Mouse (Mus musculus): ENCODE measurements around the gene Fam222a.

Fam222a gene

GRCm38 (mm10) chr5:114560965-114561364 is 6.9 kb upstream of the Fam222a start:
- DNase-seq, result no peak

DNA sequence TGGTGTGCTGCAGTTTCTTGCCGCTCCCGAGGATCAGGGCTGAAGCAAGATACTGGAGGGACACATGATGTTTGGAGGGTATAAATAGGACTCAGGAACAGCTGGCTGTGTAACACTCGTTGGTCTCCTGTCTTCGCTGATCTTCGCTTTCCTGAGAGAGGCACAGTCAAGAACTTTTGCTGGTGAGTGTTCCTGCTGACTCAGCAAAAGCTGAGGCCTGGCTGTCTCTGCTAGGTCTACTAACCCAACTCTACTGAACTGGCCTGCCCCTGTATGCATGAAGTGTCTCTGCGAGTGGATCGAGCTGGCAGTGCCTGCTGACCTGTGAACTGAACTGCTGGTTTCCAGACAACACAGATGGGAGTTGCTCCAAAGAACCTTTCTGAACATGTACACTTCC is 3.8 kb upstream of the Fam222a start:
- no peak for DNase-seq

GRCm38 (mm10) chr5:114565305-114565704 is 2.5 kb upstream of the Fam222a start:
- peak; percentile 87 for DNase-seq

- DNase-seq, result no peak
Observed at GRCm38 (mm10) chr5:114565751-114566150, 2.1 kb upstream of the Fam222a start.

GRCm38 (mm10) chr5:114566461-114566860 is 1.4 kb upstream of the Fam222a start:
- DNase-seq, result no peak

- DNase-seq, result peak; percentile 97
Observed at GRCm38 (mm10) chr5:114567075-114567517, 720 bp upstream of the Fam222a start.

DNA sequence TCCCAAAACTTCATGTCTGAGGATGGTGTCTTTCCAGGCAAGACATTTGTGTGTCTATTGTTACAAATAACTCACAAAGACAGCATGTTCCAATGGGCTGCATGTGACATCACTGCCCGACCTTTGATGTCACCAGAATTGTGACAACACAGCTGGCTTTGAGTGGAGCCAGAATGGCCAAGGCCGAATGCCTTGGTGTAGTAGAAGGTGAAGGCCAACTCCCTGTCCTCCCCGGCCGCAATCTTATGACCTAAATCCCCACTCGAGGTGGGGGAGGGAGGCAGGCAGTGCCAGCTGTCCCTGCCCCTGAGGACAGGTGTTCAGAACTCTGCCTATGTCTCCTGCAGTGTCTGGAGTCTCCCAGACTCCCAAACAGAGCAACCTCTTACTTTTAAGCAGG is 1.0 kb downstream of the Fam222a start:
- DNase-seq, result no peak

- DNase-seq, result peak; percentile 36
Observed at GRCm38 (mm10) chr5:114569918-114570670, 2.3 kb downstream of the Fam222a start.

- peak; percentile 20 for DNase-seq
Observed at GRCm38 (mm10) chr5:114570791-114571450, 3.1 kb downstream of the Fam222a start.

- DNase-seq, result peak; percentile 28
Observed at GRCm38 (mm10) chr5:114571451-114572030, 3.7 kb downstream of the Fam222a start.

DNA sequence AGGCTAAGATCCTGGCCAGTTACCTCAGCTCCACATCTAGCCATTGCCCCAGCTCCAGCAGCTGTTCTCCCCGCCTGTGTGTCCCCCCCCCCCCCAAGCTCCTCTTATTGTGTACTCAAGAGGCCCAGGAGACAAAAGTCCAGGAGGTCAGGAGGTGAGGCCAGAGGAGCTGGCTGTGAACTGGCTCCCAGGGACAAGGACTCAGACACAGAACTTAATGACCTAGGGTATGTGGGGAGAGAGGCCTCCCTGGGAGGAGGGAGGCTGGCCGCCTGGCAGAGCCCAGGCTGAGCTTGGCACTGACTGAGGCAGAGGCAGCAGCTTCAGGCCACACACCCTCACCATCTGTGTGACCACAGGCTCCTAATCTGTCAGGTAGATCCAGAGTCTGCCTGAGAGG is 5.2 kb downstream of the Fam222a start:
- DNase-seq, result no peak

- no peak for DNase-seq
Observed at GRCm38 (mm10) chr5:114573920-114574628, 6.3 kb downstream of the Fam222a start.

- no peak for DNase-seq
Observed at GRCm38 (mm10) chr5:114575010-114575409, 7.2 kb downstream of the Fam222a start.

GRCm38 (mm10) chr5:114575530-114575929 is 7.7 kb downstream of the Fam222a start:
- no peak for DNase-seq

GRCm38 (mm10) chr5:114575986-114576605 is 8.3 kb downstream of the Fam222a start:
- no peak for DNase-seq

- no peak for DNase-seq
Observed at GRCm38 (mm10) chr5:114578361-114578760, 10.5 kb downstream of the Fam222a start.

GRCm38 (mm10) chr5:114579714-114580357 is 12.0 kb downstream of the Fam222a start:
- DNase-seq, result no peak

DNA sequence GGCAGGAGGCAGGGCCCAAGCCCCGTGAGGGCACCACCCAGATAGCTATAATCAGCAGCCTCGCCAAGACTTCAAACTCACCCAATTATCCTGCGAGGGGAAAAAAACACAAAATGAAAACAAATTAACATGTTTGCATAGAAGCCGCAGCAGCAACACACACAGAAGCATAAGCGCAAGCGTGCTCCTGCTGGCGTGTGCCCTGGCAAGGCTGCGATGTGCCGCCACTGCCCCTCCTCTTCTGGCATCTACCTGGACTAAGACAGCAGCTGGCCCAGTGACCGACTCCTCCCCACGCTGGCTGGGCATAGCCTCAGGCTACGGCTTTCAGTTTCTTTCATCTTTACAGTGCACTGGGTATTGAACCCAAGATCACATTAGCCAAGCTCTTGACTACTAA is 13.7 kb downstream of the Fam222a start:
- no peak for DNase-seq

GRCm38 (mm10) chr5:114583046-114583445 is 15.2 kb downstream of the Fam222a start:
- DNase-seq, result no peak

- DNase-seq, result no peak
Observed at GRCm38 (mm10) chr5:114583490-114584175, 15.8 kb downstream of the Fam222a start.

- no peak for DNase-seq
Observed at GRCm38 (mm10) chr5:114584293-114585104, 16.7 kb downstream of the Fam222a start.
